Mouse (Mus musculus) C3H10T1/2 (cell line): ENCODE results near the gene Elf3. TPM values are rescaled to one million over a fixed set of nuclear protein-coding genes. Genes with fewer than 3 reads are reported as not detected.

Experiments
- polyA plus RNA-seq, 2 experiments: library from polyadenylated mRNA; unstranded; fragments of >200 nt; fragmentation: generic; extraction: Trizol; gene quantifications; one replicate each; pipeline ENCODE4 v1.2.1; 2012; ENCODE audit warnings: missing spikeins in 2 of 2

The Elf3 gene
- under 1 TPM; 0.02 to 0.06 TPM for polyA plus RNA-seq

DNA sequence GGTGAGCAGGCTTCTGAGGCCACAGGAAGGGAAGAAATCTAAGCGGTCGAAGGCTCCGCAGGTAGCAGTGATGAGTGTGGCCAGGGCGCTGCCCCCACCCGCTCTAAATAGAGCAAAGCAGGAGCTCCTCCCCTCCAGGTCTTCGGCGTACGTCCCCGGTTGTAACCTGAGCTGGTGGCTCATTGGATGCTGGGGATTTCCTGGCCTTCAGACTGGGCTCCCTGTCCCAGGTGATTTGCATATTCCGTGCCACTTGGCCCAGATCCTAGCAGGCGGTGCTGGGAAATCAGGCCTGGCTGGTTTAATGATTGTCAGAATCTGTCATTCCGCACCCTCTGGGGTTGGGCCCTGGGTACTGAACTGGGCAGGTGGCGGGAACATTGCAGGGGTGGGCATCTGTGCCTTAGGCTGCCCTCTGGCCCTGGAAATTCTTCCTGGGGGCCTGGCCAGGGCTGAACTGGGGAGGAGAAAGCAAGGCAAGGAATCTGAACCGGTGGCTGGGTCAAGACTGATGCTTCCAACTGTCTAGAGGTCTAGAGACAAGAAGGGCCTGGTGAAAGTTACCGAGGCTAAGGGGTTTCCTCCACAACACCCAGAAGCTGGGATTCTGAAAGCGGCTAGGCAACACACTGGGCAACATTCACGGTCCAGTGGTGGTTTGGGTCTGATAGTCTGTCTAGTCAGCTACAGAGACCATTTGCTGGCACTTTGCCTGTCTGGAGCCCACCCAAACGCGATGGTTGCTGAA, at the start of gene Elf3:
Elf3 (minus strand) TSS at position 189 of the 748 bp plus-strand sequence.

GRCm38 (mm10) chr1:135283826-135284291, 25.5 kb upstream of the Elf3 start, which contains the start of gene Rnpep:
Gene Rnpep (minus strand): TSS chr1:135284084.

Other genes starting within 250 kb of the Elf3 start
- 1 to 10 TPM in 1 of 2 experiments, under 1 TPM in 1; 0.08 to 3.7 TPM for gene Lgr6, start 153.3 kb downstream of the Elf3 start, polyA plus RNA-seq
- under 1 TPM; 0.02 to 0.05 TPM for gene Ptpn7, start 125.9 kb downstream of the Elf3 start, polyA plus RNA-seq
- 10 to 100 TPM; 18.0 to 55.7 TPM for gene Arl8a, start 111.7 kb downstream of the Elf3 start, polyA plus RNA-seq
- under 1 TPM in 1 of 2 experiments, not detected in 1; 0.05 TPM for gene Gpr37l1, start 90.9 kb downstream of the Elf3 start, polyA plus RNA-seq
- 10 to 100 TPM; 42.3 to 67.9 TPM for gene Rnpep, start 25.5 kb upstream of the Elf3 start, polyA plus RNA-seq
- 10 to 100 TPM; 82.4 to 84.5 TPM for gene Timm17a, start 55.2 kb upstream of the Elf3 start, polyA plus RNA-seq
- 1 to 10 TPM in 1 of 2 experiments, under 1 TPM in 1; 0.20 to 7.0 TPM for gene Lmod1, start 66.2 kb upstream of the Elf3 start, polyA plus RNA-seq
- 100 to 1,000 TPM in 1 of 2 experiments, 10 to 100 TPM in 1; 91.5 to 164 TPM for gene Shisa4, start 116.7 kb upstream of the Elf3 start, polyA plus RNA-seq
- gene Ipo9, start 171.9 kb upstream of the Elf3 start, polyA plus RNA-seq, result 10 to 100 TPM; 13.7 to 39.5 TPM